Mouse (Mus musculus): ENCODE results near the gene Ces1g. TPM values are rescaled to one million over a fixed set of nuclear protein-coding genes. Genes with fewer than 3 reads are reported as not detected.

The Ces1g gene
- polyA plus RNA-seq, 1 experiment from 2014 or later: not detected

DNA sequence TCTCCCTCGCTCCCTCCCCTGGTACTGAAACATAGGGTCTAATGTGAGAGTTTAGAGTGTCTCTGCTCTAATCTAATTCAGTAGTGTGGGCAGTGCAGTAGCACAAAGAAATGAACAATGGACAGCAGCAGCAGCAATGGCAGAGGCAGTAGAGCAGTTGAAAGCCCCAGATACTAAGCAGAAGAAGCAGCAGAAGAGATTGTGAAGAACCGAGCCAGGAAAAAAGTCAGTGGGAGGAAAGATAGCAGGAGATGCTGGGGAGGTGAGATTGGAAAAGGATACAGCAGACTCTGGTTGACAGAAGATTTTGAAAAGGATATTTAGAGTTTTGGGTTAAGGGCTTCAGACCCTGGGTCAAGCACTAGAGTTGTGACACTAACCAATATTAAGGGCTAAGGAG lies 21.6 kb downstream of the Ces1g start:
- no peak overlapping the region for H3K9ac ChIP-seq (ENCODE audit: low read length)
- H3K4me2 ChIP-seq (ENCODE audit: low read depth, low read length, severe bottlenecking): no peak overlapping the region
- no peaks in the 10 kb centered on the region for H3K4me1 ChIP-seq (replicated peaks; ENCODE audit: control insufficient read depth, insufficient read depth, low read length)
- no peaks in the 10 kb centered on the region for H3K27me3 ChIP-seq (ENCODE audit: control insufficient read depth, insufficient read depth, low read length)
- no peaks in the 10 kb centered on the region for H3K9me3 ChIP-seq (ENCODE audit: control insufficient read depth, low read length)
- no peaks in the 10 kb centered on the region for H3K36me3 ChIP-seq (ENCODE audit: control insufficient read depth, insufficient read depth, low read length)
- ATAC-seq (replicated peaks; ENCODE audit: low FRiP score) (no peak), DNase-seq (ENCODE audit: low spot score) (no peak)
- WGBS: 84% methylated on average over 2 of the region's 2 CpGs
- H3K4me3 ChIP-seq (ENCODE audit: low read depth, low read length): no peak overlapping the region
- H3K27ac ChIP-seq (ENCODE audit: low read depth, low read length): no peak overlapping the region

DNA sequence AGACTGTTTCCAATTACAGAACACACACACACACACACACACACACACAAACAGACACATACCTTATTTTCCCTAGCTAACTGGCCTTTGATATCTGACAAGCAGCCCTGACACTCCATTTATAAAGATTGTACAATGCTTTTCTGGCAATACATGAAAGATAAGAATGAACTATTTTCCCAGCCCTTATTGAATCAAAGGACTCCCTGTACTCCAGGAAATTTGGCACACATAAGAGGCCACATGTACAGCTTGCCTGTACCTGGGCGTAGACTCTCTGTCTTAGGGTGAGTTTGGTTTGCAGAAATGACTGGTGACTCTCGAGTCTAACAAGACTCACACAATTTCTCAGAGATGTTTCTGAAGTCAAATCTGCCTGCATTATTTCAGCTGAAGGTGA lies 53.2 kb downstream of the Ces1g start:
- no peak for ATAC-seq (replicated peaks; ENCODE audit: low FRiP score)
- Histone ChIP-seq H3K4me3 (ENCODE audit: low read depth, low read length) (no peak overlapping the region), H3K9ac (ENCODE audit: low read length) (no peak overlapping the region), H3K4me1 (replicated peaks; ENCODE audit: control insufficient read depth, insufficient read depth, low read length) (no peaks in the 10 kb centered on the region), H3K27me3 (ENCODE audit: control insufficient read depth, insufficient read depth, low read length) (no peaks in the 10 kb centered on the region), H3K36me3 (ENCODE audit: control insufficient read depth, insufficient read depth, low read length) (no peaks in the 10 kb centered on the region), H3K4me2 (ENCODE audit: low read depth, low read length, severe bottlenecking) (no peak overlapping the region), H3K27ac (ENCODE audit: low read depth, low read length) (no peak overlapping the region), H3K9me3 (ENCODE audit: control insufficient read depth, low read length) (no peaks in the 10 kb centered on the region)
- no peak for DNase-seq (ENCODE audit: low spot score)
- WGBS: 93% methylated on average over 2 of the region's 2 CpGs

DNA sequence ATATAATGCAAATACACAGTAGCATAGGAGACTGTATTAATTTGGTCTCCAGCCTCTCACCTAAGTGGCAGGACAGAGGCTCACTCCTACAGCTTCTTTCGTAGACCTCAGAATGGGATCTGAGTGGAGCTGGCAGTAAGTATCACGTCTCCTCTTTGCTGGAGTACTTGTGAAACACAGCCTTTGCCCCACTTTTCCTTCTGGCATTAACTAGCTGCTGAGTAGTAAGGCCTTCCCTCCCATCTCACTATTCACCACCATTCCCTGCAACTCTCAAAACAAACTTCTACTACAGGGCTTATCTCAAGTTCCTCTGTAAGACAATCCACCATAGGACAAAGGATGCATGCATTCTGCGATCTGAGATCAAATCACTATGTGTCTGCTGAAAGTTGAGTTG lies 54.8 kb downstream of the Ces1g start:
- H3K36me3 ChIP-seq (ENCODE audit: control insufficient read depth, insufficient read depth, low read length): no peaks in the 10 kb centered on the region
- H3K4me3 ChIP-seq (ENCODE audit: low read depth, low read length): no peak overlapping the region
- no peak overlapping the region for H3K27ac ChIP-seq (ENCODE audit: low read depth, low read length)
- 80% methylated on average over 3 of the region's 3 CpGs for WGBS
- no peaks in the 10 kb centered on the region for H3K4me1 ChIP-seq (replicated peaks; ENCODE audit: control insufficient read depth, insufficient read depth, low read length)
- no peaks in the 10 kb centered on the region for H3K9me3 ChIP-seq (ENCODE audit: control insufficient read depth, low read length)
- no peak for DNase-seq (ENCODE audit: low spot score)
- H3K4me2 ChIP-seq (ENCODE audit: low read depth, low read length, severe bottlenecking): no peak overlapping the region
- H3K9ac ChIP-seq (ENCODE audit: low read length): no peak overlapping the region
- H3K27me3 ChIP-seq (ENCODE audit: control insufficient read depth, insufficient read depth, low read length): no peaks in the 10 kb centered on the region
- no peak for ATAC-seq (replicated peaks; ENCODE audit: low FRiP score)

DNA sequence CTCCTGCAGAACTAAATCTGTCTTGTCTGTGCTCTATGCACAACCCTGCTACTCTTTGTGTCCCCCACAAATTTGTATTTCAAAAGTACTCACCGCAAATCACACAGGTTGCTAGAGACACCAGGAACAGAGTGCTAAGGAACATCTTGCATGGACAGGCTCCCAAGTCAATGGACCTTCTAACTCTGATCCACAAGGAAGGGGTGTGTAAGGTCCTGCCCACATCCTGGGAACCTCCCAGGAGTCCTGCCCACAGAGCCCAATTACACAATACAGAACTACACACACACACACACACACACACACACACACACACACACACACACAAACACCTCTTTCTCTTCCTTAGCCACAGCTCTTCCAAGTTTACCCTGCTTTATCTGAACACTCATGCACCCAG lies 57.6 kb downstream of the Ces1g start, which contains the start of gene Ces1f:
TSS of gene Ces1f (minus strand) at position 192 of the 400 bp plus-strand sequence.
- Histone ChIP-seq H3K4me2 (ENCODE audit: low read depth, low read length, severe bottlenecking) (no peak within 1 kb of the TSS), H3K4me3 (ENCODE audit: low read depth, low read length) (no peak within 1 kb of the TSS), H3K27ac (ENCODE audit: low read depth, low read length) (no peak within 1 kb of the TSS), H3K27me3 (ENCODE audit: control insufficient read depth, insufficient read depth, low read length) (no peaks in the 10 kb centered on the region), H3K9me3 (ENCODE audit: control insufficient read depth, low read length) (no peaks in the 10 kb centered on the region), H3K36me3 (ENCODE audit: control insufficient read depth, insufficient read depth, low read length) (no peaks in the 10 kb centered on the region), H3K4me1 (replicated peaks; ENCODE audit: control insufficient read depth, insufficient read depth, low read length) (no peaks in the 10 kb centered on the region), H3K9ac (ENCODE audit: low read length) (no peak within 1 kb of the TSS)
- ATAC-seq (replicated peaks; ENCODE audit: low FRiP score) (no peak), DNase-seq (ENCODE audit: low spot score) (no peak)
- 97% methylated on average over 1 of the region's 1 CpGs for WGBS

DNA sequence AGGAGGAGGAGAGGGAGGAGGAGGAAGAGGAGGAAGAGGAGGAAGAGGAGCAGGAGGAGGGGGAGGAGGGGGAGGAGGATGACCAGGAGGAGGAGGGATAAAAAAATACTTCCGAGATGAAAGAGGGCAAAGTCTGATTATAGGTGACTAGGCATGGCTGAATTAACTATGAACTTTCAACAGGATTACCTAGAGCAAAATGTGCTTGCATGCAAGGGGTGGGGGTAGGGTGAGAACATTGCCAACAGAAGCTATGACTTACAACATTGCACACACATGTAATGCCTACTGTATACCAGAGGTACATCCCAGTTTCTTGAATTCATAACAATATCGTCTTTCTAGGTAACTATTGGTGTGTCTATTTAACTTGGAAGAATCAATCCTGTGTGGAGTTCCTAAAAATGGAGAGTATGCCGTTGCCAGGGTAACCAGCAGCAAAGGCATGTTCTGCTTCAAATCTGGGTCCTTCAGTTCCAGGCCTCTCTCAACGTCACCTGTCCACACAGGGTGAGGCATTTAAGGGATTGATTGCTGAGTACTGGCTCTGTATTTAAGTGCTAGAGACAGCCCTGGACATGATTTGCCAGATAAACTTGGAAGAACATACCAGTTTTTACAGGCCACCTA lies 58.8 kb downstream of the Ces1g start:
- ATAC-seq (replicated peaks; ENCODE audit: low FRiP score): no peak
- H3K4me2 ChIP-seq (ENCODE audit: low read depth, low read length, severe bottlenecking): no peak overlapping the region
- H3K9me3 ChIP-seq (ENCODE audit: control insufficient read depth, low read length): no peaks in the 10 kb centered on the region
- H3K27me3 ChIP-seq (ENCODE audit: control insufficient read depth, insufficient read depth, low read length): no peaks in the 10 kb centered on the region
- H3K36me3 ChIP-seq (ENCODE audit: control insufficient read depth, insufficient read depth, low read length): no peaks in the 10 kb centered on the region
- H3K27ac ChIP-seq (ENCODE audit: low read depth, low read length): no peak overlapping the region
- 81% methylated on average over 4 of the region's 4 CpGs for WGBS
- H3K4me3 ChIP-seq (ENCODE audit: low read depth, low read length): no peak overlapping the region
- no peaks in the 10 kb centered on the region for H3K4me1 ChIP-seq (replicated peaks; ENCODE audit: control insufficient read depth, insufficient read depth, low read length)
- DNase-seq (ENCODE audit: low spot score): no peak
- H3K9ac ChIP-seq (ENCODE audit: low read length): no peak overlapping the region

DNA sequence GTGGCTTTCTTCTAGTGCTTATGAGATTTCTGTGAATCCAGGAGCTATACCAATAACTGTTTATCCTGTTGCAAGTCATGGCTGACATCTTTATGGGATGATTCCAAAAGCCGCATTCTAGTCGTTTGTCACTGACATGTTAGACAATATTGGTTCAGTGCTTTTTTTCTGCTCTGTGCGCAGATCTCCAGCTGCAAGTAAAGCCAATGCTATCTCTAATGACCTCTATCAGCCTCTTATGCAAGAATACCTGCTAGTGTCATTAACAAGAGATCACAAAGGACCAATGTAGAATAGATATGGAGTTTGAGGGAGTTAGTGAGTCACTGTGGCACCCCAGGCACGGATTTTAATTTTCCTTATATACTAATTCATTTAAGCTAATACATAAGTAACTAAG lies 62.5 kb downstream of the Ces1g start:
- Histone ChIP-seq H3K4me1 (replicated peaks; ENCODE audit: control insufficient read depth, insufficient read depth, low read length) (no peaks in the 10 kb centered on the region), H3K27ac (ENCODE audit: low read depth, low read length) (no peak overlapping the region), H3K4me3 (ENCODE audit: low read depth, low read length) (no peak overlapping the region), H3K4me2 (ENCODE audit: low read depth, low read length, severe bottlenecking) (no peak overlapping the region), H3K9ac (ENCODE audit: low read length) (no peak overlapping the region), H3K9me3 (ENCODE audit: control insufficient read depth, low read length) (no peaks in the 10 kb centered on the region), H3K27me3 (ENCODE audit: control insufficient read depth, insufficient read depth, low read length) (no peaks in the 10 kb centered on the region), H3K36me3 (ENCODE audit: control insufficient read depth, insufficient read depth, low read length) (no peaks in the 10 kb centered on the region)
- 84% methylated on average over 4 of the region's 4 CpGs for WGBS
- DNase-seq (ENCODE audit: low spot score) (no peak), ATAC-seq (replicated peaks; ENCODE audit: low FRiP score) (no peak)

DNA sequence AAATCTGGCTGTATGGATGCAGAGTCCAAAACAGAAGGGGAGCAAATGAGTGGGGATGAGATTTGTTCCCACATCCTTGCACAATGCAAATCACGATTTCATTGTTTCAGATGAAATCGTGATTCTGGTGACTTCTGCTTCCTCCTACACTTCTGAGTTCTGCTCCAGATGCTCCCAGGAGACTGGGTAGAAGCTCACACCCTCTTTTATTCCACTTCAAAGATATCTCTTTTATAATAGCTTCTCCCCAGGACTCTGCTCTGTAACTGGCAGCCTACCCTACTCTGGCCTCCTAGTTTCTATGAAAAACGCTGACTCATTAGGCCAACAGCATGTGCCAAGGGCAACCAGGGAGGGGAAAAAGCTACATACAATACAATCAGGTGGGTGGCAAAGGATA lies 63.8 kb downstream of the Ces1g start:
- H3K9ac ChIP-seq (ENCODE audit: low read length): no peak overlapping the region
- H3K9me3 ChIP-seq (ENCODE audit: control insufficient read depth, low read length): no peaks in the 10 kb centered on the region
- H3K36me3 ChIP-seq (ENCODE audit: control insufficient read depth, insufficient read depth, low read length): no peaks in the 10 kb centered on the region
- no peak overlapping the region for H3K4me3 ChIP-seq (ENCODE audit: low read depth, low read length)
- H3K27me3 ChIP-seq (ENCODE audit: control insufficient read depth, insufficient read depth, low read length): no peaks in the 10 kb centered on the region
- no peak overlapping the region for H3K27ac ChIP-seq (ENCODE audit: low read depth, low read length)
- no peaks in the 10 kb centered on the region for H3K4me1 ChIP-seq (replicated peaks; ENCODE audit: control insufficient read depth, insufficient read depth, low read length)
- no peak for DNase-seq (ENCODE audit: low spot score)
- 85% methylated on average over 3 of the region's 3 CpGs for WGBS
- H3K4me2 ChIP-seq (ENCODE audit: low read depth, low read length, severe bottlenecking): no peak overlapping the region
- ATAC-seq (replicated peaks; ENCODE audit: low FRiP score): no peak

DNA sequence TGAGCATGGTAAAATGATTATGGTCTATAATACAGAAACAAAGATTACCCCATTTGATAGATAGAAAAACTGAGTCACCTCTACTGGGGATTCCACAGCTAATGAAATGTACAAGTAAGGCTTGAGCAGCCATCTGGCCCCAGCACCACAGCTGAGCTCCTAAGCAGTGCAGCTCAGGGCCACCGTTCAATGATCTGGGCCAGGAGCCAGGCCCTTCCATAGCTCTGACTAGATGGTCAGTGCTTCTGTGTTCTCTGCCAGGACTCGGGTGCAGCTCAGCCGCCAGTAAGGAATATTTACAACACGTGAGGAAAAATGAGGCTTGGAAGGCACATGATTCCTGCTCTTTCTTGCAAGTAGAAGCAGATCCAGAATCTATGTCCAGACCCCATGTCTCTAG lies 64.4 kb downstream of the Ces1g start:
- Histone ChIP-seq H3K4me2 (ENCODE audit: low read depth, low read length, severe bottlenecking) (no peak overlapping the region), H3K36me3 (ENCODE audit: control insufficient read depth, insufficient read depth, low read length) (no peaks in the 10 kb centered on the region), H3K27me3 (ENCODE audit: control insufficient read depth, insufficient read depth, low read length) (no peaks in the 10 kb centered on the region), H3K4me3 (ENCODE audit: low read depth, low read length) (no peak overlapping the region), H3K9me3 (ENCODE audit: control insufficient read depth, low read length) (no peaks in the 10 kb centered on the region), H3K27ac (ENCODE audit: low read depth, low read length) (no peak overlapping the region), H3K4me1 (replicated peaks; ENCODE audit: control insufficient read depth, insufficient read depth, low read length) (no peaks in the 10 kb centered on the region), H3K9ac (ENCODE audit: low read length) (no peak overlapping the region)
- 89% methylated on average over 4 of the region's 4 CpGs for WGBS
- no peak for ATAC-seq (replicated peaks; ENCODE audit: low FRiP score)
- DNase-seq (ENCODE audit: low spot score): no peak

DNA sequence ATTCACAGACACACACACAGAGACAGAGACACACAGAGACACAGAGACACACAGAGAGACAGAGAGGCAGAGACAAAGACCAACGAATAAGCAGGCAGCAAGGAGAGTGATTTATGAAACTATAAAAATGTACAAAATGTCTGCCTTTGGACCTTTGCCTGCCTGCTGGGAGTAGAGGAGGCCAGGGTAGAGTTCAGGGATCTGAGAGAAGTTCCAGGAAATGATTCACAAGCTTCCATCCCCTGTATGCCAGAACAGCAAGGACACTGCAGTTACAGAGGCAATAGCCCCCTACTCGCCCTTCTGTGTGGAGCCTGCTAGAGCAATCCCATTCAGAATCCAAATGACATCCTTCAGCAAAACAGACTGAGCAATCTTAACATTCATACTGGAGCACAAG lies 75.7 kb downstream of the Ces1g start:
- DNase-seq (ENCODE audit: low spot score) (no peak), ATAC-seq (replicated peaks; ENCODE audit: low FRiP score) (no peak)
- H3K9me3 ChIP-seq (ENCODE audit: control insufficient read depth, low read length): no peaks in the 10 kb centered on the region
- WGBS: 84% methylated on average over 2 of the region's 2 CpGs
- no peak overlapping the region for H3K4me3 ChIP-seq (ENCODE audit: low read depth, low read length)
- H3K4me1 ChIP-seq (replicated peaks; ENCODE audit: control insufficient read depth, insufficient read depth, low read length): no peaks in the 10 kb centered on the region
- no peaks in the 10 kb centered on the region for H3K36me3 ChIP-seq (ENCODE audit: control insufficient read depth, insufficient read depth, low read length)
- H3K4me2 ChIP-seq (ENCODE audit: low read depth, low read length, severe bottlenecking): no peak overlapping the region
- H3K9ac ChIP-seq (ENCODE audit: low read length): no peak overlapping the region
- H3K27me3 ChIP-seq (ENCODE audit: control insufficient read depth, insufficient read depth, low read length): no peaks in the 10 kb centered on the region
- no peak overlapping the region for H3K27ac ChIP-seq (ENCODE audit: low read depth, low read length)
